Mouse (Mus musculus) megakaryocyte, embryonic 14.5 days (primary cell): ENCODE data around the gene Slit2. TPM values are rescaled to one million over a fixed set of nuclear protein-coding genes. Genes with fewer than 3 reads are reported as not detected.

Source experiments
- H3K27me3 ChIP-seq: replicated peaks from 2 replicates; pipeline ENCODE3; 2012; ENCODE audit warnings: inconsistent platforms
- H3K36me3 ChIP-seq: replicated peaks from 2 replicates; pipeline ENCODE3; 2012; ENCODE audit warnings: low read length, inconsistent platforms, mixed read lengths
- H3K4me1 ChIP-seq: 2 replicates; pipeline ENCODE4 v1.6.1; 2012; ENCODE audit warnings: inconsistent platforms
- H3K4me3 ChIP-seq: replicated peaks from 2 replicates; pipeline ENCODE3; 2012; ENCODE audit warnings: moderate library complexity, mild to moderate bottlenecking, inconsistent platforms
- H3K9me3 ChIP-seq: 2 replicates; pipeline ENCODE4 v1.6.1; 2012; ENCODE audit warnings: inconsistent platforms
- FLI1 ChIP-seq: IDR thresholded peaks from 2 replicates; pipeline ENCODE4 v1.6.1; 2012; ENCODE audit warnings: low read length, inconsistent platforms, mixed read lengths
- GATA1 ChIP-seq: IDR thresholded peaks from 3 replicates; pipeline ENCODE4 v1.6.1; 2012; ENCODE audit warnings: mixed read lengths, low read length, inconsistent platforms, borderline replicate concordance
- polyA plus RNA-seq: library from polyadenylated mRNA; stranded (reverse); fragments of >175 nt; gene quantifications from 2 replicates; pipeline ENCODE4 v1.2.3, GENCODE M21; 2012; ENCODE audit warnings: low replicate concordance; ENCODE audit not compliant: insufficient read depth

The Slit2 gene
- polyA plus RNA-seq, 1 experiment, result 0.02 TPM

GRCm38 (mm10) chr5:47985198-47985631, 2.3 kb downstream of the Slit2 start:
- no peaks in the 10 kb centered on the region for H3K9me3 ChIP-seq
- H3K36me3 ChIP-seq, result no peaks in the 10 kb centered on the region
- peak overlapping the region; percentile 93 for H3K4me3 ChIP-seq
- TF ChIP-seq FLI1, result no peak
- no peak for TF ChIP-seq GATA1
- H3K4me1 ChIP-seq, result peaks cover 40% of the 10 kb centered on the region
- peaks cover 42% of the 10 kb centered on the region for H3K27me3 ChIP-seq

- TF ChIP-seq GATA1 (no peak), FLI1 (no peak)
- Histone ChIP-seq H3K9me3 (no peaks in the 10 kb centered on the region), H3K36me3 (no peaks in the 10 kb centered on the region), H3K4me1 (peaks cover 40% of the 10 kb centered on the region), H3K27me3 (peaks cover 42% of the 10 kb centered on the region), H3K4me3 (peak overlapping the region; percentile 86)
These were observed 3.1 kb downstream of the Slit2 start for GRCm38 (mm10) chr5:47985901-47986670.

- Histone ChIP-seq H3K36me3 (no peaks in the 10 kb centered on the region), H3K27me3 (peaks cover 12% of the 10 kb centered on the region), H3K4me1 (peaks cover 11% of the 10 kb centered on the region), H3K9me3 (no peaks in the 10 kb centered on the region), H3K4me3 (no peak overlapping the region)
- TF ChIP-seq GATA1 (no peak), FLI1 (no peak)
These were observed 8.0 kb downstream of the Slit2 start for GRCm38 (mm10) chr5:47990926-47991325.

- TF ChIP-seq GATA1 (no peak), FLI1 (no peak)
- no peaks in the 10 kb centered on the region for H3K36me3 ChIP-seq
- H3K27me3 ChIP-seq, result no peaks in the 10 kb centered on the region
- no peaks in the 10 kb centered on the region for H3K9me3 ChIP-seq
- H3K4me1 ChIP-seq, result no peaks in the 10 kb centered on the region
- H3K4me3 ChIP-seq, result no peak overlapping the region
These were observed 20.9 kb downstream of the Slit2 start for GRCm38 (mm10) chr5:48003708-48004415.

GRCm38 (mm10) chr5:48005533-48005932, 22.6 kb downstream of the Slit2 start:
- Histone ChIP-seq H3K4me1 (no peaks in the 10 kb centered on the region), H3K9me3 (no peaks in the 10 kb centered on the region), H3K4me3 (no peak overlapping the region), H3K36me3 (no peaks in the 10 kb centered on the region), H3K27me3 (no peaks in the 10 kb centered on the region)
- no peak for TF ChIP-seq FLI1
- no peak for TF ChIP-seq GATA1

- Histone ChIP-seq H3K27me3 (no peaks in the 10 kb centered on the region), H3K9me3 (no peaks in the 10 kb centered on the region), H3K4me1 (no peaks in the 10 kb centered on the region), H3K4me3 (no peak overlapping the region), H3K36me3 (no peaks in the 10 kb centered on the region)
- TF ChIP-seq GATA1, result no peak
- TF ChIP-seq FLI1, result no peak
These were observed 23.1 kb downstream of the Slit2 start for GRCm38 (mm10) chr5:48006059-48006458.

GRCm38 (mm10) chr5:48023441-48023840, 40.5 kb downstream of the Slit2 start:
- H3K4me3 ChIP-seq, result no peak overlapping the region
- no peaks in the 10 kb centered on the region for H3K9me3 ChIP-seq
- H3K4me1 ChIP-seq, result no peaks in the 10 kb centered on the region
- no peaks in the 10 kb centered on the region for H3K36me3 ChIP-seq
- no peaks in the 10 kb centered on the region for H3K27me3 ChIP-seq
- TF ChIP-seq FLI1, result no peak
- no peak for TF ChIP-seq GATA1

- no peaks in the 10 kb centered on the region for H3K9me3 ChIP-seq
- 0 out of 2 replicates have a peak, but pooled peaks cover 3% of the 10 kb centered on the region for H3K4me1 ChIP-seq
- no peaks in the 10 kb centered on the region for H3K36me3 ChIP-seq
- H3K4me3 ChIP-seq, result no peak overlapping the region
- TF ChIP-seq GATA1, result no peak
- TF ChIP-seq FLI1, result no peak
- H3K27me3 ChIP-seq, result no peaks in the 10 kb centered on the region
These were observed 51.9 kb downstream of the Slit2 start for GRCm38 (mm10) chr5:48034875-48035274.

GRCm38 (mm10) chr5:48038033-48038432, 55.1 kb downstream of the Slit2 start:
- no peaks in the 10 kb centered on the region for H3K27me3 ChIP-seq
- no peaks in the 10 kb centered on the region for H3K9me3 ChIP-seq
- H3K36me3 ChIP-seq, result no peaks in the 10 kb centered on the region
- TF ChIP-seq FLI1 (no peak), GATA1 (no peak)
- no peak overlapping the region for H3K4me3 ChIP-seq
- 0 out of 2 replicates have a peak, but pooled peaks cover 3% of the 10 kb centered on the region for H3K4me1 ChIP-seq

- no peak overlapping the region for H3K4me3 ChIP-seq
- no peak for TF ChIP-seq GATA1
- no peak for TF ChIP-seq FLI1
- no peaks in the 10 kb centered on the region for H3K9me3 ChIP-seq
- H3K36me3 ChIP-seq, result no peaks in the 10 kb centered on the region
- H3K4me1 ChIP-seq, result no peaks in the 10 kb centered on the region
- no peaks in the 10 kb centered on the region for H3K27me3 ChIP-seq
These were observed 66.2 kb downstream of the Slit2 start for GRCm38 (mm10) chr5:48048986-48049751.
